Mouse (Mus musculus): ENCODE results near the gene Rgs7.

Rgs7 gene

DNA sequence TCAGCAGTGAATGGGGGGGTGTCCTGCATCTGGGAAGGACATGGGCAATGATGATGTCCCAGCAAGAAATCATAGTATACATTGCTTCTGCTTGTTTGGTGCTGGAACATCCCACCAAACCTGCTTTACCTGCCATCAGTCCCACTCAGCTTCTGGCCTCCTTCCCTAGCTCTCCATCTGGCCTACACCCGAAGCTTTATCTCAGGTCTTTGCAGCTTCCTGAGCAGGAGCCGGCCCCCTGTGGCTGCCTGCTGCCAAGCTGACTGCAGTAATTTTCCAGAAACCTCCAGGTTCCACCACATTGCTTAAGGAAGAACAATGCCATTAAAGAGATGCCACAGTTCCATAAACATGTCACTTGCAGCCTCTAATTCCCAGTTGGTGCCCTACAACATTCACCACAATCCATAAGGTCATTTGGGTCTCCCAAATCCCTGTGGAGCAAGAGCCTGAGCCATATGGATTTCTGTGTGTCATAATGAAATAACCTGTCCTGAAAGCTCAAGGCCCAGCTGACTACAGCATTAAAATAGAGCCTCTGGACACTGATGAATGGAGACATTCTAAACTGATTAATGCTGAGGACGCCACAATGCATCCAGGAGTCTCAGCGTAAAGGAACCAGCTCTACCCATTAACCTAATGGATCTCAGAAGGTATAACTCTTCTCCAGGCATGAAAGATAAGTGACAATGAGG lies 60.8 kb downstream of the Rgs7 start:
- no peak for DNase-seq (ENCODE audit: low read depth)

DNA sequence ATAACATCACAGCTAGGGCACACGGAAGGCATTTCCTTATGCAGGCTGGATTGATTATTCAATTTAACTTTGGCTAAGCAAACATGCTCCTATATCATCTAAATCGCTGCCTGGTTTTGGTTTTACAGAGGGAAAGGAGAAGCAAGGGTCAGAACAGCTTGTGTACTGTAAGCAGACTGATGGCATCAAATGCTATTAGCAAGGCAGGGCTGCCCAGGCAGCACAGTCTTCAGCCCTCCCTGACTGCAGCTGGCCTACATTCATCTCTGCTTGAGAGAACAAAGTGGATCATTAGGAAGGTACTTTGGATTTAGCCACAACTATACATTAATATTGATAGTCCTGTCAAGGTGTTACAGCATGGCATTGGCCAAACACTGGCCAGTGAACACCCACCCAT lies 65.2 kb downstream of the Rgs7 start:
- no peak for DNase-seq (ENCODE audit: low read depth)

DNA sequence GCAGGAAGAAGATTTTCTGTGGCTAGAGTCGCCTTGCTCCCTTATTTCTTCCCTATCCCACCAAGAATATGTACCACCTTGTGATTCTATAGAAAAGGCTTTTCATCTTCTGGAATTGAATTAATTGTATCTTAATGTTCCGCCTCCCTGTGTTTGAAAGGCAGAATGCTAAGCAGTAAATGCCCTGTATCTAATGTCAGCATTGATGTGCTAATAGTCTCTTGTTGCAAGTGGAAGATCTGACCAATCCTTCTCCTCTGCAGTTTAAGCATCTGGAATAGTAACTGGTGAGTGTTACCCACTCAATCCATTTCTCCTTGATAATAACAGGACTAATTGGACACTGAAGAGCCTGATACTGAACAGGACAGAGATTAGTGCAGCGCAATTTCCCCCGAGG lies 65.9 kb downstream of the Rgs7 start:
- DNase-seq (ENCODE audit: low read depth): no peak

DNA sequence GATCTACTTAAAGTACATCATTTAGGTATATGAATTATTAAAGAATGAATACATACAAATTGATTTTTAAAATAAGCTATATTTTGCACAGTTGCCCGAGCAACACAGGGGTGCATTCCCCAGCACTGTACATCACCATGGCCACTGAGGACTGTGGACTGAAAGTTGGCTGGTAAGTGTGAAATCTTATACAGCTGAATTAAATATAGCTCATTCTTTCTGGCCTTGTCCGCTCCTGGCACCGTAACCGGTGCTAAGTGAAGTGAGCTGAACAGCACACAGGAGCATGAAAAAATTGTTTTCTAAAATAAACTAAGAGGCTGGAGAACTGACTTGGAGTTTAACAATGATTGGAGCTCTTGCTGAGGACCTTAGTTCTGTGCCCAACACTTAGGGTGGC lies 71.4 kb downstream of the Rgs7 start:
- DNase-seq (ENCODE audit: low read depth): no peak

DNA sequence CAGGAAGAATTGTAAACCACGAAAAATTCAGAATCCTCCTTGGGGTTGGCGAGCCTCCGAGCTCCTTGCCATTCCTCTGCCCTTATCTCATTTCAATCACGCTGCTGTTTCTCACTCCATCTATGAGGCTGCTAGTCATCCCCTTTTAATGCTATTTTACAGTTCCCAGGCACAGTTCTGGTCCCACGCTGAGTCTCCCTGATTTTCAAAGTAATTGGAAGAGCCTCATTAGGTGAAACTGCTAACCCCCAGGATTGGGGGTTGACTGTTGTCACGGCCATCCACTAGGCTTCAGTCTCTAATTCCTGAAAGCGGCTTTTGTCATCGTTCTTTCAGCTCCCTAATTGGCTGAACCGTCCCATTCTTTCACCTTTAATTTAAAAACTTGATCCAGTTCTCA lies 76.6 kb downstream of the Rgs7 start:
- no peak for DNase-seq (ENCODE audit: low read depth)

DNA sequence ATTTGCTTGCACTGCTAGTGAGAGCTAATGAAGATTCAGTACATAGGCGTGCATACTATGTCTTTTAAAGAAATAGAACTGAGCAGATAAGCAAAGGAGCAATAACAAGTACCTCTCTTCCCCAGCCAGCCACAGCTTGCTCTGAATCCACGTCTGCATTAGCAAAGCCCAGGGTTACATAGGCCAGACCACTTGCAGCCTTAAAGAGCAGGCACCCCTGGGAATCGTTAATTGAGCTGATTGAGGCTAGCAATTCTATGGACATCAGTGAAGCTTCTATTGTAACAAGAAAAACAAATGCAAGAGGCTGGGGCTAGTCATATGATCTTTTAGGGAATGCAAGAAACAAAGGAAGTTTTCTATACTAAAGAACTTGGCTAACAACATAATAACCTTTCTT lies 81.9 kb downstream of the Rgs7 start:
- DNase-seq (ENCODE audit: low read depth): no peak

DNA sequence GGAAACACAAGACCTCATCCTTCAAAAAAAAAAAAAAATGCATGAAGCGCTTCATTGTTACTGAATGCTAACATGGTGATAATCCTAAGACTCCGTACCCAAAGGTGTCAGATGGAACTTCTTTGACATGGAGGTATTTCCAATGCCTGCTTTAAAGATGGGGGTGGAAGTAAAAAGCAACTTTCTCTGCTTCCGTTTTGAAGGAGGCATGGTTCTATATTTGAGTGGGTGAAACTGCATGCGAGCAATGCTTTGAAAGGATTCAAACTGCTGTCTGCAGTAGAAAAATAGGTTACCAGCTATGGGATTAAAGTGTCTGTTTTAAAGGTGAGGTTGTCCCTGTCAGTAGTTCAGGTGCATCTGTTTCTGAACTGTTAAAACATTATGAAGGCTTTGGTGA lies 100.4 kb downstream of the Rgs7 start:
- DNase-seq (ENCODE audit: low read depth): no peak

DNA sequence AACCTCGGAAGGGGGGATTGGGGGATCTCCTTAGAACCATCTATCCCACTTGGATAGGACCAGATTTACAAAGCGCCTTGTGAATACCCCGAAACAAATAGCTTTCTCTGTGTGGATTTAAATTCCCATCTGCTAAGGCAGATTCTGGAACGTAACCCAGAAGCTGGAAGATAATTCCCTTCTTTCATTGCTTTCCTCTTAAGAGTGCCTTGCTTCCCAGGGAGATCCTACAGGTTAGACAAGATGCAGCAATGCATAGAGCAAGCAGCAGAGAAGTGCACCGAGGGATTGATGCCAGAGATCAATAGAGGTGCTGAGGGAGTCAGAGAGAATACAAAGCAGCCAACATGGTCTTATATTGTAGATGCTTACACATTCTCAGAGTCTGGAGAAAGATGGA lies 103.0 kb downstream of the Rgs7 start:
- no peak for DNase-seq (ENCODE audit: low read depth)

DNA sequence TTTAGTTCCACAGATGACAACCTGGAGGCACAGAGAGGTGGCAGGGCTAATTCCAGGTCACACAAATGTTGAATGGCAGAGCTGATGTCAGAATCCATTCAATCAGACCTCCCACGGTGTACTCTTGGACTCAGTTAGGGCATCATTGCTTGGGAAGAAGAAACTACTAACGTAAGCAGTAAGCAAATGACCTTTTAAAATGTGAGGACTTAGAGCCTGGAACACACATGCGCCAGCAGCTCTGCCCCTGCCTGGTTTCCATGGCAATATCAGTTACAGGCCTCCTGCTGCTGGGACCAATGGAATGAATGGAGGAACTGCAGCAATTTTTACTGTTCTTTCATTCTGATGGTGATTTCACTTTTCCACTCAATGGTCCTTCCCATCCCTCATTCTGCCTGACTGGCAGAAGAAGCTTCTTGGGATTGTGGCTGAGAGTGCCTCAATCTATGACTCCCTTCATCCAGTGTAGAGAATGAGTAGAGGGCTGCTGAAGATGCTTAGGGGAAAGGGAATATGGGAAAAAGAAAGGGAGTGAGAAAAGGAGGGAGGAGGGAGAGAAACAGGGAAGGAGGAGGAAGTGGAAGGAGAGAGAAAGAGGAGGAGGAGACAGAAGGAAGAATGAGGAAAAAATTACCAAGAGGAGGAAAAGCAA lies 106.6 kb downstream of the Rgs7 start:
- no peak for DNase-seq (ENCODE audit: low read depth)

DNA sequence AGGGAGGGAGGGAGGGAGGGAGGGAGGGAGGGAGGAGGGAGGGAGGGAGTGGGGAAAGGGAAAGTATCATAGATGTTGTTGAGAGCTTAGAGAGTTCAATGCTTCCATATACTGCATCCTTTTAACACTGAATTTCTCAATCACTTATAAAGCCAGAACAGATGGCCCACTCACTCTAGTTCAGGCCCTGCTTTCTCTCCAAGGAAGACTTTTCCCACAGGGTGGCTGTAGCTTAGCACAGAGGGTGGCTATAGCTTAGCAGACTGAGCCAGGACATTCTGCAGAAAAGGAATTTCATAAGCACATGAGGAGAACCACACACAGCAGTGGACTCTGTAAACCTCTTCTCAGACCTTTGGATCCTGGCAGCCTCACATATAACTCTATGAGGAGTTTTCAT lies 119.7 kb downstream of the Rgs7 start:
- no peak for DNase-seq (ENCODE audit: low read depth)

DNA sequence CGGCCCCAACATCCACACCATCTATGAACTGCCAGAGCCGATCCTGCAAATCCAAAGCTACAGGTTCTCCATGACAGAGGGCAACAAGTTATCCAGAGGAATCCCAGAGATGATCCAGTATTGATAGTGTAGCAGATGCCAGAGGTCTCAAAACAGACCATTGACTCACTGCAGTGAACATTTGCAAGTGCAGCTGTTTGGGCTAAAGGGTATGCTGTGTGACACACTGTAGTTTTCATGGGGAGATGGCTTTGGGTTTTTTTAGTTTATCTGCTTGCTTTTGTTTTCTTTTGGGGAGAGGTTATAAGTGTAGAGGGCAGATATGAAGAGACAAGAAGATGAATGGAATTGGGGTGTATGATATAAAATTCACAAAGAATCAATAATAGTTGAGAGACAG lies 124.2 kb downstream of the Rgs7 start:
- DNase-seq (ENCODE audit: low read depth): no peak

DNA sequence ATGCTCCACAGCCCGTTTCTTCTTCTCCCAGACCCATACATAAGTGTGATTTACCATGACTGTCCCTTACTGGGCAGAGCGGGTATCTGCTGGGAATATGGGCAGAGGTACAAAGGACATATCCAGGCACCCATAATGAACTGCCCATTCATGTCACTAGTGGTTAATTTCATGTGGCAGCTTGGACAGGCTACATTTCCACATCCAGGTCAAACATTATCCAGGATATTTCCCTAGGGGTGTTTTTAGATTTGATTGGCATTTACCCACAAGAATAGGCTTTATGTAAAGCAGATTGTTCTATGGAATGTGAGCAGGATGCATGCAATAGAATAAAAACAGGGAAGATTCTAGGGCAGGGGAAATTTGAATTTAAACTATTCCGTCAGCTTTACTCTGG lies 128.7 kb downstream of the Rgs7 start:
- DNase-seq (ENCODE audit: low read depth): no peak

DNA sequence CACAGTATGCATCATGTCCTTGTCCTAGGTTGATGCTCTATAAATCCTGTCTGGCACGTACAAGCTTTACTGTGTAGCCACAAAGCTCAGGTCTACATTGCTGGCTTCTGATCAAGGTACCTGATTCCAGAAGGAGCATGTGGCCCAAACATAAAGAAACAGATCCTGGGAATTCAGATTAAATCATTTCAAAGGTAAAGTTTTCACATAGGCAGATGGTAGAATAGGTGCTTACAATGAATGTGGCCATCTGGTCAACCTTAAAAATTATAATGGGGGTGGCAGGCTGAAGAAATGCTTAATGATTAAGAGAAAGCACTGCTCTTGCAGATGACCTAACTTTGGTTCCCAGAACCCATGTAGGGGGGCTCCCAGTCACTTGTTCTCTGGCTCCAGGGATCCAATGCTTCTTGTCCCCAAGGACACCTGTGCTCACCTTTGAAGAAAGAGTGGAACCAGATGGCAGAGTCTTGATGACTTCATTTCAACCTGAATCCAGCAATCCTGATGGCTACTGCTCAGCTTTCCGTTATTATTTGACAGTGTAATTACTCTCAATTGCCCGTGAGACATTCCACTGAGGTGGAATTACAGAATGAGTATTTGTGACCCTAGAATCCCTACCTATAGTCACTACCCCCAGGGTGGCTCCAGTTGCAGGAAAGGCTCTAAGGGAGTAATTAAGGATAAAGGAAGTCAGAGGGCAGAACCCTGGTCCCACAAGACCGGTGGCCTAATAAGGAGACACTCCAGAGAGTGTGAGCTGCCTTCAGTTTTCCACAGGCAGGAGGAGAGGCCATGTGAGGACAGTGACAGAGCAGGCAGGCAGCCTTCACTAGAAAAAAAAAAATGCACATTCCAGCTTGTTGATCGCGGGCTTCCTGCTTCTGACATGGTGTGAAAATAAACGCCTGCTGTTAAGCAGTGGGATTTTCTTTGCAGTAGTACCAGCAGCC lies 132.6 kb downstream of the Rgs7 start:
- no peak for DNase-seq (ENCODE audit: low read depth)

DNA sequence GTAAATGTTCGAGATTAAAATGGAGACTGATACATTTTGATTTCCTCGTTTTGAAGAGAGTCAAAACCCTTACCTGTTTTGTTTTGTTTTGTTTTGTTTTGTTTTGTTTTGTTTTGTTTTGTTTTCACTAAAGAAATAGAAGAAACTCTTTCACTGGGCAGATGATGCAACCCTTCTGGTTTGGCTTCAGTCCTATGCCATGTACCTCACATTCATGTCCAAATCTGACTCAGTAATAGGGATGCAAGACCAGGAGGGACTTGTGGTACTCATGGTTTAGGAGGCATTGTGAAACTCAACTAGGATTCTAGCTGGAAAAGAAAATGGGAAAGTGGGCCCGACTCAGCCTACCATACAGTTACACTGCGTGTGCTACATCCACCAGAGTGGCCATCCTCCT lies 139.4 kb downstream of the Rgs7 start:
- DNase-seq (ENCODE audit: low read depth): no peak

DNA sequence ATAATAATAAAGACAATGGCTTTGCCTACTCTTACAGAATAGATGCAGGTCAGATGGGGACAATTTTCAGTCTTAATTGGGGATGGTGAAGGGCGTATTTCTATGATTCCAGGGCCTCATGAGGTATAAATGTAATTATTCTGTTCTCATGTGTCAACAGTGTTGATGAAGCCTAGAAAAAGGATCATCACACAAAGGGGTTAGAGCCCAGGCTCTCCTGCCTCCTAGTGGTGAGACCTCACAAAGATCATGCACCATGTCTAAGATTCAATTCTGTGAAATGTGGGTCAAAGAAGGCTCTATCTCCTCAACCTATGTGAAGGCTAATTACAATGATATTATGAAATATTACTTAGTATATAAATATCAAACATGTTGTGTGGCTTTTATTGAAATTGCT lies 146.1 kb downstream of the Rgs7 start:
- DNase-seq (ENCODE audit: low read depth): no peak

DNA sequence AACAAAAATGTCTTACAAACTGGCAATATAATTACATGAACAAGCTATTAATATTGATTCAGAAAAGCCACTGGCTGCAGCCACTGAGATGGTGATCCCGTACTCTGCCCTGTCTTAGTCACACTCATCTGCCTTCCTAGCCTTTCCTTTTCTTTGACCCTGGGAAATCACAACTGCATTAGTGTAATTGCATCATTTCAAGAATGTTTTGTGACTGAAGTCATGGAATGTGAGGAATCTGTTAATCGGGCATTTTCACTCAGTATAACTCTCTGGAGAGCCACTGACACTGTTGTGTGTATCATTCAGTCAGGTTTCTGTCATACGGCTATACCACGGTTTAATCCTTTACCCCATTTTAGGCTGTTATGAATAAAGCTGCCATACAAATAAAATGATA lies 156.1 kb downstream of the Rgs7 start:
- DNase-seq (ENCODE audit: low read depth): no peak

DNA sequence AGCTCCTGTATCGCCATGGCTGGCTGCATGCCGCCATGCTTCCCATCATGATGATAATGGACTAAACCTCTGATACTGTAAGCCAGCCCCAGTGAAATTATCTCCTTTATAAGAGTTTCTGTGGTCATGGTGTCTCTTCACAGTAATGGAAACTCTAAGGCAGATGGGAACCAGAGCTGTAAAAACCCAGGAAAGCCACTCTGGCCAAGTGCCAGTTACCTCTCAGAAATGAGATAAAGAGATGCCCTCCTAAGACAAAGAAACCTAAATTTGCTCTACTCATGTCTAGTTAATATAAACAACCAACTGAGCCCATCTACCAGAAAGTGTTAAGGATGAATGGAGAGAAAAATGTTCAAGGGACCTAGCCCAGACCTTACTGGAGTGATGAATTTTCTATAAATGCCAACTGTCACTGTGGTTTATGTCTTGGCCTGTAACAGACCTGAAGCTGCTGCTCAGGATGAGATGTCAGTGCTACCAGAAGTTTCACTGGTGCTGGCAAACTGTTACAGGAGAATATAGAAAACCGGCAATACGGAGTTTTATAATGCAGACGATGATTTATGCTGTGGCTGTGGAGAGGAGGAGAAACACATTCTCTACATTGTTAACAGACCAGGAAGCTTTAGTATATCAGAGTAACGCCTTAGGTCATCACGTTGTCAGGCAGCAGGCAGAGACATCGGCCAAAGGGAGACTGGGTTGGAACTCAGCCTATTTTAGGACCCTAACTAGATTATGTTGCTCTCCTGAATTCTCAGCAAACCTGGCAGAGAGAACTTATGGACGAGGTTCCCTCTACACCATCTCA lies 159.1 kb downstream of the Rgs7 start:
- DNase-seq (ENCODE audit: low read depth): no peak

DNA sequence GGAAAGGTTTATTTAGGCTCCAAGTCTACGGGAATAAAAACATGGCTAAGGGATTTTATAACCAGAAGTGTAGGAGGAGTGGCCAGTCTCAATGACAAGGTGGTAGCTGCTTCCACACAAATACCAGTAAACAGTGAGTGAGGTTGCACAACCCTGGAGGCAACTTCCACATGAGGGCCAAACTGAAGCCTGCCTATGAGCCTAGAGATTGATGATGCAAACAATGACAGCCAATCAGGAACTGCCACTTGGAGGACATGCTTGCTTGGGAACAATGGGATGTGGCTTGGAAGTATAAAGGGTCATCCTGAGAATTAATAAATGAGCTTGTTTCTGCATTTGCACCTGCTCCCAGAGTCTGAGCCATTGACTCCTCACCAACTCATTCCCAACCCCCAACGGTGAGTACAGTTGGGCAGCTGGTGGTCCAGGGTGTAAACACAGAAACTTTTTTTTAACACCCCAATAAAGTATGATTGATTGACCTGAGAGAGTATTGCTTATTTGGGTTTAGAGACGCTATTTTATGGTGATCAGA lies 162.3 kb downstream of the Rgs7 start:
- DNase-seq (ENCODE audit: low read depth): no peak

DNA sequence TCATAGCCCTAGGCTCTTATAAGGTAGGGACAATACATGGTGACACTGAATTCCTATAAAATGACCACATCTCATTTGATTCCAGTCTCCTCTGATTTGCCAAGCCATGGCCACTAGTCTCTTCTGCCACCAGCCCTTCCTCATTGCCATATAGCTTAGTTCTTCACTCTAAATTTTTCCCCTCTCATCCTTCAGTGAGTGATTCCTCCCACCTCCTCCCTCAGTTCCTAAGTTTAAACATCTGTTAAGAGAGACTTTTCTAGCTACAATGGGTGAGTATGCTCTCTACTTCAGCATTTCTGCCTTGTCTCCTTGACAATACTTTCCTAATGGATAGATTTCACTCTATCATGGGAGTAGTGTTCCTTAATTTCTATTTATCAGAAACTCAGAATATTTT lies 169.5 kb downstream of the Rgs7 start:
- DNase-seq (ENCODE audit: low read depth): no peak

DNA sequence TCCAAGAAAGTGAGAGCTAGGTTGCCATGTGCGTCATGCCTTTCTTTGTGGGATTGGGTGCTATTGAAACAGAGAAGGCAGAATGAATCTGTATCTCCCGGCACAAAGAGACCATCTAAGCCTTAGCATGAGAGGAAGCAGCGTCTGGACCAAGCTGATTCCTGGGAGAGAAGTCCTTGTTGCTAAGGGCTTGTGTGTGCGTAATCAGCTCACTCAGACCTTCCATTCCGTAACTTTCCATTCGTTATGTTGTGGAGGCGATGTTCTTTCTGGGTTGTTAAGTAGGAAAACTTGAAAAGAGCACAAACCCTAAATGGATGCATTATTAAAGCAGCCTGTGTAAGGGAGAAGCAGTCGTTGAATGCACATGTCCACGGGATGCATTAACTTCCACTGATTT lies 173.1 kb downstream of the Rgs7 start:
- DNase-seq (ENCODE audit: low read depth): no peak

DNA sequence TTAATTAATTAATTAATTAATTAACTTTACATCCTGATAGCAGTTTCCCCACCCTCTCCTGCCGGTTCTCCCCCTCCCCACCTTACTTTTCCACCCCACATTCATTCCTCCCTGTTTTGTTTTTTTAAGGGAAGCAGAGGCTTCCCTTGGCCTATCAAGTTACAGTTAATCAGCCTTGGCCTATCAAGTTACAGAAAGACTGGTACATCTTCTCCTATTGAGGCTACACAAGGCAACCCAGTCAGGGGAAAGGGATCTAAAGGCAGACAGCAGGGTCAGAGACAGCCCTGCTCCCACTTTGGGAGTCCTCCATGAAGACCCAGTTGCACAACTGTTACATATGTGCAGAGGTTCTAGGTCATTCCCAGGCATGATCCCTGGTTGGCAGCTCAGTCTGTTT lies 175.0 kb downstream of the Rgs7 start:
- no peak for DNase-seq (ENCODE audit: low read depth)

DNA sequence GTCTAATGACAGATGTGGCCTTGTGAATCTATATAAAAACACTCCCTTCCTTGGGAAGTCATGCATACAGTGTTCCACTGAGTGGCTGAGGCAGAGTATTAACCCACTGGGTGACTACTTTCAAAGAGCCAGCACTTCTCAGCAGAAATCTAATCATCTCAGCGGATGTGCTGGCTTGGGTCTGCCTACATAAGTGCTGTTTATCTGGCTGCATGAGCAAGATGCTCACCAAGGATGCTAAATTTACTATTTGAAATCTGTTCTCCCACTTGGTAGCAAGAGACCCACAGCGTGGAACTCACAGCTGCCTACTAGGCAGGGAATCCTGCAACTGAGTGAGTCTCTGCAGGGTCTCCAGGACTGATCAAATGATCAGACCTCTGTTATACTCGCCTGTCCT lies 184.7 kb downstream of the Rgs7 start:
- no peak for DNase-seq (ENCODE audit: low read depth)
